Mouse (Mus musculus) heart, postnatal 0 days (tissue): Measurements from ENCODE around the gene Ceacam19.

Experiments
- CTCF ChIP-seq: IDR thresholded peaks from 2 replicates; pipeline ENCODE4 v1.5.1; 2016; ENCODE audit warnings: antibody characterized with exemption, control low read depth, low read depth
- EP300 ChIP-seq: IDR thresholded peaks from 2 replicates; pipeline ENCODE4 v1.6.1; 2016; ENCODE audit warnings: antibody characterized with exemption, low read depth

GRCm38 (mm10) chr7:19923797-19924196 lies 36.0 kb upstream of the Ceacam19 start:
- no peak for TF ChIP-seq CTCF
- no peak for TF ChIP-seq EP300
